Mouse (Mus musculus) olfactory bulb, adult 2 months (tissue): ENCODE data around the gene Rnf19b.

Experiments used
- CTCF ChIP-seq: fragments of 200-500 bp; IDR thresholded peaks from 2 replicates; pipeline ENCODE4 v1.5.1; 2012; ENCODE audit warnings: low read depth, mild to moderate bottlenecking, low read length, moderate library complexity; ENCODE audit not compliant: insufficient read depth
- POLR2A ChIP-seq: fragments of 200-500 bp; IDR thresholded peaks from 2 replicates; pipeline ENCODE4 v1.6.1; 2012; ENCODE audit warnings: mild to moderate bottlenecking, low read depth, low read length, moderate library complexity; ENCODE audit not compliant: insufficient read depth

- TF ChIP-seq CTCF (peak; percentile 33; the same call in 1 of the 2 replicates), POLR2A (no peak)
Measured at GRCm38 (mm10) chr4:129082379-129083115, 24.5 kb downstream of the Rnf19b start.
